8 mouse cellular contexts compared by ENCODE assay signal in the genomic region with DNA sequence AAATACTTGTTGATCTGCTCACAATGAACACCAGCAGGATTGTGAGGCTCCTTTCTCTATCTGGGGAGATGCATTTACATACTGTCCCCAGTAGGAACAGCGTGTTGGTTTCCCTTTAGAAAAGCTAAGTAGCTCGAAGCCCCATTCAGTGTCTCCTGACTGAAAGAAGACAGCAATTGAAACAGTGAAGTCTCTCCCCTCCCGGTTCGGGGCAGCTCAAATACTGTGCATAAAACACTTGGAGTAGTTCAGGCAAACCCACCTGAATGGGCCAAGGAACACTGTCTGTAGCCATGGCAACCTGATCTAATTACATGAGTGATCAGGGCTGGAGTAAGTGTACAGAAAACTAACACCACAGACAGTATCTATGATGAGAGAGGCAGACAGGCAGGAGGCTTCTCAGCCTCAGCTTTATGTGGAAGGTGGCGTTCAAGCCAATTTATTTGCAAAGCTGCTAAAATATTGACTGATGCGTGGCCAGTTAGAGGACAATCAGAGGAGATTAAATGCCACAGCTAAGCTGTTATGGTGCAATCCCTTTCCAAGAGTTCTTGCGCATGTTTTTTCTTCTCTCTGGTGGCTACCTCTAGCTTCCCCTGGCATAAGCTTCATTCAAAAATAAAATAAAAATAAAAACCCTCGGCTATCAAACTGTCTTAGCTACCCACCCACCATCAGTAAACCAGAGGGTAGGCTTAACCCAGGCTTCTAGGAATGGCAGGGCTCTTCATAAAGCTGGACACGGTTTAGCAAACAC. TPM values are rescaled to one million over a fixed set of nuclear protein-coding genes. Genes with fewer than 3 reads are reported as not detected.
DNase-seq lines count a peak whose midpoint lies in the region; ATAC-seq and TF ChIP-seq lines count a peak whose summit lies in the region.

No protein-coding gene starts in this region.

- H3K4me3 ChIP-seq in cortical plate, adult 2 months (ENCODE audit: insufficient read depth, low read length): peak overlapping the region; percentile 84
- H3K4me3 ChIP-seq in hindbrain, embryonic 12.5 days: peak overlapping the region; percentile 73
- H3K4me3 ChIP-seq in midbrain, embryonic 15.5 days: peak overlapping the region; percentile 78

- WGBS in hindbrain, embryonic 12.5 days: 8% methylated on average over 9 of the region's 9 CpGs
- WGBS in midbrain, embryonic 15.5 days: 4% methylated on average over 9 of the region's 9 CpGs

- TF ChIP-seq CTCF in cortical plate, adult 2 months (IDR thresholded peaks at IDR 0.05; ENCODE audit: extremely low read depth, insufficient read depth, low read length): no peak

- no peaks in the 10 kb centered on the region for H3K9me3 ChIP-seq in hindbrain, embryonic 12.5 days (replicated peaks)
- H3K9me3 ChIP-seq in midbrain, embryonic 15.5 days: no peaks in the 10 kb centered on the region

- H3K4me1 ChIP-seq in cortical plate, adult 2 months (ENCODE audit: control insufficient read depth, insufficient read depth, low read length): peaks cover 5% of the 10 kb centered on the region; the same call in 1 of the 2 replicates
- H3K4me1 ChIP-seq in hindbrain, embryonic 12.5 days: peaks cover 41% of the 10 kb centered on the region
- H3K4me1 ChIP-seq in midbrain, embryonic 15.5 days: peaks cover 54% of the 10 kb centered on the region

- H3K27me3 ChIP-seq in hindbrain, embryonic 12.5 days: no peaks in the 10 kb centered on the region
- no peaks in the 10 kb centered on the region for H3K27me3 ChIP-seq in midbrain, embryonic 15.5 days (replicated peaks)

- ATAC-seq in hindbrain, embryonic 12.5 days (ENCODE audit: low FRiP score): no peak
- ATAC-seq in midbrain, embryonic 15.5 days (replicated peaks): no peak

- peak; percentile 43 for DNase-seq in kidney, adult 18-20 months
- no peak for DNase-seq in kidney, postnatal 14 days
- peak; percentile 42 for DNase-seq in ES-CJ7 (ENCODE audit: low read depth, low spot score)
- no peak for DNase-seq in ovary, postnatal 14 days (ENCODE audit: low spot score)
- no peak for DNase-seq in urinary bladder, adult 2 months (ENCODE audit: low spot score)

- peak overlapping the region; percentile 23; the same call in 1 of the 2 replicates for H3K9ac ChIP-seq in hindbrain, embryonic 12.5 days
- peak overlapping the region; percentile 8; the same call in 1 of the 2 replicates for H3K9ac ChIP-seq in midbrain, embryonic 15.5 days

- no peaks in the 10 kb centered on the region for H3K36me3 ChIP-seq in hindbrain, embryonic 12.5 days
- no peaks in the 10 kb centered on the region for H3K36me3 ChIP-seq in midbrain, embryonic 15.5 days (replicated peaks)

- no peak overlapping the region for H3K27ac ChIP-seq in cortical plate, adult 2 months (ENCODE audit: insufficient read depth, low read length)
- peak overlapping the region; percentile 14; the same call in 1 of the 2 replicates for H3K27ac ChIP-seq in hindbrain, embryonic 12.5 days
- H3K27ac ChIP-seq in midbrain, embryonic 15.5 days: peak overlapping the region; percentile 97

- peak overlapping the region; percentile 84 for H3K4me2 ChIP-seq in hindbrain, embryonic 12.5 days (replicated peaks)
- peak overlapping the region; percentile 93 for H3K4me2 ChIP-seq in midbrain, embryonic 15.5 days

- TF ChIP-seq POLR2A in cortical plate, adult 2 months (IDR thresholded peaks at IDR 0.05; ENCODE audit: extremely low read depth, insufficient read depth, low read length): no peak

RNA-seq across cellular contexts. Expression of gene Atxn1, which starts 2.8 kb away (rescaled TPM):
- 34.1 and 34.4 TPM in 2 replicates for polyA plus RNA-seq in cortical plate, adult 2 months (2012; rRNA removed)
- polyA plus RNA-seq in hindbrain, embryonic 12.5 days (2016; fragmentation: Nextera tagmentation; extraction: Ambion mirVana): 5.0 TPM in 2 replicates
- polyA plus RNA-seq in midbrain, embryonic 15.5 days (2015; fragmentation: Nextera tagmentation; extraction: Ambion mirVana): 8.6 and 9.0 TPM in 2 replicates
- polyA plus RNA-seq in urinary bladder, adult 2 months (2012; rRNA removed): 12.4 and 17.5 TPM in 2 replicates

Comparison
In these comparisons a context has a peak if more than half of its experiments do, and no peak if none do; other contexts are left out.
1. DNase-seq: peak in kidney, adult 18-20 months (single experiment) and ES-CJ7 (single experiment); none in kidney, postnatal 14 days (single experiment), ovary, postnatal 14 days (single experiment) and urinary bladder, adult 2 months (single experiment).
2. Peak in every context shown above with its lines, with median percentiles within 50 percentile points of each other: H3K4me3 ChIP-seq.